Mouse (Mus musculus) kidney, postnatal 10 days (tissue): ENCODE results near the gene Matn3.

Experiments used
- DNase-seq: peaks from one replicate; pipeline ENCODE4 v3.0.0; 2021; ENCODE audit warnings: mixed read lengths

Matn3 gene

GRCm38 (mm10) chr12:8936210-8936609 is 11.5 kb upstream of the Matn3 start:
- DNase-seq: peak; percentile 57

- no peak for DNase-seq
These were observed 8.2 kb upstream of the Matn3 start for GRCm38 (mm10) chr12:8939490-8939889.

DNA sequence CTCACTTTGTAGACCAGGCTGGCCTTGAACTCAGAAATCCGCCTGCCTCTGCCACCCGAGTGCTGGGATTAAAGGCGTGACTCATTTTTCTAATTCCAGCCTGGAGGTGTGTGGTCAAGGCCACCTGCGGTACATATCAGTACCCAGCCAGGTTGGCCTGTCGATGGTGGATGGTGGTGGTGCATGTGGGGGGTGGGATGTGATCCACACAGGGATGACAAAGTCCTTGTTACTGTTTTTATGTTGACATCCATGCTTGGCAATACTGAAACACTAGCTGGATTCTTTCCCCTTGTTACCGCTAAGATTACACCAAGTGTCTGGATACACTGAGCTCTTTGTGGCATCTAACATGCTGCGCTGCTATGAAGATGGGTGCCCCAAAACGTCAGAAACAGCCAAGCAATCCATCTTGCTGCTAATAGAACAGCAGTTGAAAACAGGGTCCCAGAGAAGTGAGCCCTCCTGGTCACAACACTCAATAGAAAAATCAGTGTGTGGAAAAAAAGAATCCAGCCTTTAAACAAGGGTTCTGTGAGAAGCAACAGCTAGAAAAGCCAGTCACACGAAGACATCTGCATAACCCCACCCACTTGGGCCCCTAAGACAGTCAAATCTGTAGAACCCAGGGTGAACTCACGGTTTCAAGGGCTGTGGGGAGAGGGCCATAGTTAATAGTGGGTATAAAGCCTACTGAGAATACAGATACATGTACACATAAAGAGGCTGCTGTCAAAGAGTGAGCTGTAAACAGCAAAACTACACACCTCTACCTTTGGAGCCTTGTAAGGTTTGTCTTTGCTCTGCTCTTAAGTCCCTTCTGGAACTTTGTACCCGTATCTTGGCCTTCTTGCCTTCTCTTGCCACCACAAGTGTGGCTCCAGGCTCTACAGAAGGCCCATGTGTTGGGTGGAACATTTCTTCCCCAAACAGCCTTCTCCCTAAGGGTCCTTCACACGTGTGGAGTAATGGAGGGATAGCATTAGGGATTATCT is 7.4 kb upstream of the Matn3 start:
- no peak for DNase-seq

GRCm38 (mm10) chr12:8941131-8941615 is 6.6 kb upstream of the Matn3 start:
- DNase-seq: no peak

DNA sequence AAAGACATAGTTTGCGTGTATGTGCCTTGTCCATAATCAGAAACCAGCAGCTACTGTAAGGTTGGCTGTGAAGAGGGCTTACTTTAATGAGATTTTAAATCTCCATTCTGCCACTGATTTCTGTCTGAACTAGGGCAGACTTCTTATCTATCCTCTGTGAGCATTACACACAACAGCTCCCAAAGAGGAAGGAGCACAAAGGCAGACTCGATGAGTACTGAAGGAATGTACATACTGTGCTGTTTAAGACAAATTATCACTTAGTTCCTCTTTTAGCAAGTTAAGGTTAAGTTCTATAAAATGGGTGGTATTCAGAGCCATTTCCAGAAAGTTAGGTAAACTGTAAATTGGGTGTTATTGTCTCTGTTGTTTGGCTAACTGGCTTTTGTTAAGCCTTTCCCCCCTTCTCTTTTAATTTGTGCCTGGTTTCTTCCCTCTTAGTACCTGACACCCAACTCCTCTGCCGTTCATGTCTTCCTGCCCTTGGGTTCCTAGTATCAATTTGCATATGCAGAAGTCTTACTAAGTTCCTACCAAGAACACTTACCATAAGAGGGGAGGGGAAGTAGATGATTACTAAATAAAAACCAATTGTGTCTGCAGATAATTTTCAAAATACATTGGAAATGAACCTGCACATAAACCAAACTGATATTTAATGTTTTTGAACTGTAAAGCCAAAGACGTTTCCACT is 5.9 kb upstream of the Matn3 start:
- DNase-seq: no peak

GRCm38 (mm10) chr12:8947163-8947562 is 566 bp upstream of the Matn3 start:
- DNase-seq: no peak

GRCm38 (mm10) chr12:8953136-8953535 is 5.4 kb downstream of the Matn3 start:
- DNase-seq: no peak

DNA sequence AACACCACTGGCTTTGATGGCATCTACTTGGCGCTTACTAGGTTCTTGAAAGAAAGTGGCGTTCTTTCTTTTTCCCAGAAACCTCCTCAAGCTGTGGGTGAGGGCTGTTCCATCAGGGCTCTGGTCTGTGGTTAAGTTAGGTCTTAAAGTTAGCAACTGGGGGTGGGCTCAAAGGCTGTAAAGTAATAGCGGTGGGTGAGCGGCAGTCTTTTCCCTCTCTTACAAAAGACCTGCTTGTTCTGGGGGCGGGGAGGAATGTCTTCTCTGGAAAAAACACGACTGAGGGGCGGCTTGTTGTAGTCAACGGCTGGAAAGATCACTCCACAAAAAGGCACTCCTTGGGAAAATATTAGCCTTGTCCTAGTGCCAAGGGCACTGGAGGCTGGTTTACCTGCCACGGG is 6.4 kb downstream of the Matn3 start:
- no peak for DNase-seq

- peak; percentile 26 for DNase-seq
These were observed 14.0 kb downstream of the Matn3 start for GRCm38 (mm10) chr12:8961607-8962316.

- DNase-seq: peak; percentile 57
These were observed 22.1 kb downstream of the Matn3 start for GRCm38 (mm10) chr12:8969828-8970227.

DNA sequence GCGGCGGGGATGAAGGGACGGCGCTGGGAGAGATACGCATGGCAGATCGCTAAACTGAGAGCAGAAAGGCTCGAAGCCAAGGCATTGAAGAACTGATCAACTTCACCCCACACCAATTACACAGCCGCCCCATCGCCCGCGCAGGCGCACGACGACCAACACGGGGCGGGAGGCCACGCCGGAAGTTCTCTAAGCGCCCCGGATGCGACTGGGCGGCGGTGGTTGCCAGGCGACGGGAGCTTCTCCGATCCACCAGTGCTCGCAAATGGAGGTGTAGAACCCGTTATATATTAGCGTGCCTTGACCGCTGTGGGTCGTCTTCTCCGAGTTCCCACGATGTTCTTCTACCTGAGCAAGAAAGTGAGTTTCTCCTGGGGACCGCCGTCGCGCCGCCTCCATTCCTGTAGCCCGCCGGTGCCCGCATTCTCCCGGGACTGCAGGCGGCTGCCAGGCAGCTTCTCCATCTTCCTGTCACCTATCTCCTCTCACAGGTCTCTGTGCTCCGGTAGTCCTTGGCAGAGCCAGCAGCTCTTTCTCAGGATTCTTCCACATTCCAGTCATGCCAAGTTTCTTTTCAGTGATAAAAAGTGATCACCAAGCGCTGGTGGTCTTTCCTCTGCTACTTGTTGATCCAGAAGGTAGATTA is 26.2 kb downstream of the Matn3 start, which contains the start of gene Wdr35:
Wdr35 (plus strand) TSS at position 73 of the 646 bp plus-strand sequence.
- DNase-seq: peak; percentile 93

DNA sequence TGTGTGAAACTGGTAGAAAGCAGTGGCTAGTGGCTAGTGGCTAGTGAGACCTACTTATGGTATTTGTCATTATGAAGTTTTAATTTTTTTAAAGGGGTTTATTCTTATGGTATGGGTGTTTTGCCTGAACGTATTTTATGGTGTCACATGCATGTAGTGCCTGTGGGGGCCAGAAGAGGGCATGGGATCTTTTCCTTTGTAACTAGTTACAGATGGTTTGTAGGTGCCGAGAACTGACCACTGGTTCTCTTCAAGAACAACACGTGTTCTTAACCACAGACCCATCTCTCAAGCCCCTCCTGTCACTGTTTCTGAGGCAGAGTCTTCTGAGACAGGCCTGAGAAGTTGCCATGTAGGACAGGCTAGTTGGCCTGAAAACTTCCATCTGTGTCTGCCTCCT is 27.3 kb downstream of the Matn3 start:
- DNase-seq: no peak

GRCm38 (mm10) chr12:8993231-8993630 is 45.5 kb downstream of the Matn3 start:
- DNase-seq: no peak

- no peak for DNase-seq
These were observed 50.6 kb downstream of the Matn3 start for GRCm38 (mm10) chr12:8998318-8998717.

GRCm38 (mm10) chr12:9002038-9002648 is 54.4 kb downstream of the Matn3 start:
- DNase-seq: peak; percentile 73

DNA sequence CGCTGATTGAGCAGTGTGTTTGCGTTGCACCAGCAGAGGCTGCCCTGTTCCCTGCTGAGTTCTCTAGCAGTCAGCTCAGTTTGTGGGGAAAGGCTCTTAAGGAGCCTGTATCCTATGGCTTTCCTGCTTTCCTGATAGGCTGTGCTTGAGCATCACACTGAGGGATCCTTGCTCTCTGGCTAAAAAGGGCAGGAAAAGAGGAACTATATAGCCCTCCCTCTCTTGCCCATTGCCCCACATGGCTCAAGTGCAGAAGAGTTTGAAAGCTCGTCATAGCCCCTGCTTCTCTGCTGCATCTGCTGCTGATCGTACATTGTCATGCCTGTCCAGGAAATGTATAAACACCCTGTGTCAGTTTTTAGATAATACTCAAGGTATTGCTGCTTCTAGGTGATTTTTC is 59.4 kb downstream of the Matn3 start:
- no peak for DNase-seq

DNA sequence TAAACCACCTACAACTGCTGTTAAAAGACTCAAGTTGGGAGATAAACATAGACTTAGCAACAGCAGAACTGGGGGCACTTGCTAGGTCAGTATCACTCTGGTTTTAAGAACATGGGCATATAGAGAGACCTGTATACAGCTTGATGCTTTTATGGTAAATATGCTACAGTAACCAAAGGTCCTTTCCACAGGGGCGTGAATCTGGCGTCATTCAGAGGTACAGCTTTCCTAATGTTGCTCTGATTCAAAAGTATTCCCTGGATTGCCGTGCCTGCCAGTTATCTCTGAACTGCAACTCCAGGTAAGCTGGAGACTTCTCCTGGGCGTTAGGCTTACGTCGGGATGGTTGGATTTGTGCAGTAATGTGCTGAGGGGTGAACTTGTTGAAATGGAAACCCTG is 60.1 kb downstream of the Matn3 start:
- no peak for DNase-seq

- DNase-seq: no peak
These were observed 62.6 kb downstream of the Matn3 start for GRCm38 (mm10) chr12:9010311-9010710.

DNA sequence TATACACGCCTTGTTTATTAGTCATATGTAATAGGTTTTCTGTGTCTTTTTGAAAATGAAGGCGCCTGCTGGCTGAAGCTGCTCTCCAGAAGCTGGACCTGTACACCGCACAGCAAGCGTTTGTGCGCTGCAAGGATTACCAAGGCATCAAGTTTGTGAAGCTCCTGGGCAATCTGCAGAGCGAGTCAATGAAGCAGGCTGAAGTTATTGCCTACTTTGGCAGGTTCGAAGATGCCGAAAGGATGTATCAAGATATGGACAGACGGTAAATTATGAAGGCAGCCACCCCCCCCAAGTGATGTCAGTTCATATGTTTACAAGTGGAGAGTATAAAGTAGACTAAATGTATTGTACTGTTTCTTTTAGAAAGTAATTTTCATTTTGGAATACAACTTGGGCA is 68.6 kb downstream of the Matn3 start:
- no peak for DNase-seq

DNA sequence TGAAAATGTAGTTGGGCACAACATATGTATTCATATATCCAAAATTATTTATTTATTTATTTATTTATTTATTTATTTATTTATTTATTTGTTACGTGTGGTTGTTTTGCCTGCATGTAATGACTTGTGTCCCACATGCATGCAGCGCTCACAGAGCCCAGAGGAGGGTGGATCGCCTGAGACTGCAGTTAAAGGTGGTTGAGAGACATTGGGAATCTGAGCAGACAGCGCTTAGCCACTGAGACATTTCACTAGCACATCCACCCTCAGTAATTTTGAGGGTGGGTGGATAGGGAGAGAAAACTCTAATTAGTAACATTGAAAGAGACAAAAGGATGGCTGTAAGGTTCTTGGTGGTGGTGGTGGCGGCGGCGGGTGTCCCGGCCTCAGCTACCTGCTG is 72.7 kb downstream of the Matn3 start:
- no peak for DNase-seq

- DNase-seq: no peak
These were observed 73.3 kb downstream of the Matn3 start for GRCm38 (mm10) chr12:9020986-9021385.
